Mouse (Mus musculus): ENCODE data around the gene Prom1. TPM values are rescaled to one million over a fixed set of nuclear protein-coding genes. Genes with fewer than 3 reads are reported as not detected.

Gene Prom1
- total and polyA plus RNA-seq, 2 experiments = 1.8 to 13.5 TPM

GRCm38 (mm10) chr5:44121390-44121789, 19.6 kb upstream of the Prom1 start:
- no peak for TF ChIP-seq CTCF (IDR thresholded peaks at IDR 0.05; ENCODE audit: low read depth, low read length)
- no peak for TF ChIP-seq POLR2A (IDR thresholded peaks at IDR 0.05; ENCODE audit: extremely low read depth, insufficient read depth, low read length)
- no peaks in the 10 kb centered on the region for H3K27me3 ChIP-seq (ENCODE audit: control insufficient read depth, insufficient read depth, low read length)
- H3K27ac ChIP-seq (replicated peaks; ENCODE audit: insufficient read depth, low read depth, low read length) = no peak overlapping the region
- no peaks in the 10 kb centered on the region for H3K79me2 ChIP-seq (ENCODE audit: control insufficient read depth, insufficient read depth, low read length)
- WGBS = 88% methylated on average over 2 of the region's 2 CpGs
- no peaks in the 10 kb centered on the region for H3K36me3 ChIP-seq (ENCODE audit: control insufficient read depth, insufficient read depth, low read length)
- no peak overlapping the region for H3K4me3 ChIP-seq (ENCODE audit: insufficient read depth, low read depth, low read length)
- H3K9ac ChIP-seq (ENCODE audit: low read depth, low read length) = no peak overlapping the region
- DNase-seq (ENCODE audit: extremely low read depth, low read depth, low spot score) = no peak
- H3K4me1 ChIP-seq (ENCODE audit: control insufficient read depth, insufficient read depth, low read length) = no peaks in the 10 kb centered on the region

GRCm38 (mm10) chr5:44113138-44113537, 11.3 kb upstream of the Prom1 start:
- H3K36me3 ChIP-seq (ENCODE audit: control insufficient read depth, insufficient read depth, low read length) = no peaks in the 10 kb centered on the region
- WGBS = 53% methylated on average over 2 of the region's 2 CpGs
- H3K27me3 ChIP-seq (ENCODE audit: control insufficient read depth, insufficient read depth, low read length) = no peaks in the 10 kb centered on the region
- H3K79me2 ChIP-seq (ENCODE audit: control insufficient read depth, insufficient read depth, low read length) = no peaks in the 10 kb centered on the region
- peak; percentile 71 for DNase-seq (ENCODE audit: extremely low read depth, low read depth, low spot score)
- H3K4me3 ChIP-seq (ENCODE audit: insufficient read depth, low read depth, low read length) = no peak overlapping the region
- no peak overlapping the region for H3K9ac ChIP-seq (ENCODE audit: low read depth, low read length)
- TF ChIP-seq CTCF (IDR thresholded peaks at IDR 0.05; ENCODE audit: low read depth, low read length) = no peak
- TF ChIP-seq POLR2A (IDR thresholded peaks at IDR 0.05; ENCODE audit: extremely low read depth, insufficient read depth, low read length) = no peak
- H3K27ac ChIP-seq (replicated peaks; ENCODE audit: insufficient read depth, low read depth, low read length) = no peak overlapping the region
- H3K4me1 ChIP-seq (ENCODE audit: control insufficient read depth, insufficient read depth, low read length) = peaks cover 1% of the 10 kb centered on the region; the same call in 1 of the 2 replicates

- H3K36me3 ChIP-seq (ENCODE audit: control insufficient read depth, insufficient read depth, low read length) = no peaks in the 10 kb centered on the region
- H3K9ac ChIP-seq (ENCODE audit: low read depth, low read length) = no peak overlapping the region
- H3K27me3 ChIP-seq (ENCODE audit: control insufficient read depth, insufficient read depth, low read length) = no peaks in the 10 kb centered on the region
- no peak for TF ChIP-seq POLR2A (IDR thresholded peaks at IDR 0.05; ENCODE audit: extremely low read depth, insufficient read depth, low read length)
- TF ChIP-seq CTCF (IDR thresholded peaks at IDR 0.05; ENCODE audit: low read depth, low read length) = no peak
- peaks cover 6% of the 10 kb centered on the region for H3K4me1 ChIP-seq (ENCODE audit: control insufficient read depth, insufficient read depth, low read length)
- no peaks in the 10 kb centered on the region for H3K79me2 ChIP-seq (ENCODE audit: control insufficient read depth, insufficient read depth, low read length)
- WGBS = 40% methylated on average over 2 of the region's 2 CpGs
- no peak for DNase-seq (ENCODE audit: extremely low read depth, low read depth, low spot score)
- H3K27ac ChIP-seq (replicated peaks; ENCODE audit: insufficient read depth, low read depth, low read length) = no peak overlapping the region
- no peak overlapping the region for H3K4me3 ChIP-seq (ENCODE audit: insufficient read depth, low read depth, low read length)
Measured at GRCm38 (mm10) chr5:44109121-44109520, 7.3 kb upstream of the Prom1 start.

GRCm38 (mm10) chr5:44108125-44108524, 6.3 kb upstream of the Prom1 start:
- Histone ChIP-seq H3K4me3 (ENCODE audit: insufficient read depth, low read depth, low read length) (no peak overlapping the region), H3K27ac (replicated peaks; ENCODE audit: insufficient read depth, low read depth, low read length) (no peak overlapping the region), H3K4me1 (ENCODE audit: control insufficient read depth, insufficient read depth, low read length) (peaks cover 8% of the 10 kb centered on the region), H3K9ac (ENCODE audit: low read depth, low read length) (no peak overlapping the region), H3K36me3 (ENCODE audit: control insufficient read depth, insufficient read depth, low read length) (no peaks in the 10 kb centered on the region), H3K79me2 (ENCODE audit: control insufficient read depth, insufficient read depth, low read length) (no peaks in the 10 kb centered on the region), H3K27me3 (ENCODE audit: control insufficient read depth, insufficient read depth, low read length) (no peaks in the 10 kb centered on the region)
- no peak for DNase-seq (ENCODE audit: extremely low read depth, low read depth, low spot score)
- 88% methylated on average over 4 of the region's 4 CpGs for WGBS
- TF ChIP-seq POLR2A (IDR thresholded peaks at IDR 0.05; ENCODE audit: extremely low read depth, insufficient read depth, low read length) = no peak
- no peak for TF ChIP-seq CTCF (IDR thresholded peaks at IDR 0.05; ENCODE audit: low read depth, low read length)

- DNase-seq (ENCODE audit: extremely low read depth, low read depth, low spot score) = peak; percentile 88
- no peak overlapping the region for H3K4me3 ChIP-seq (ENCODE audit: insufficient read depth, low read depth, low read length)
- 8% methylated on average over 4 of the region's 4 CpGs for WGBS
- peaks cover 16% of the 10 kb centered on the region for H3K27me3 ChIP-seq (ENCODE audit: control insufficient read depth, insufficient read depth, low read length)
- TF ChIP-seq POLR2A (IDR thresholded peaks at IDR 0.05; ENCODE audit: extremely low read depth, insufficient read depth, low read length) = no peak
- TF ChIP-seq CTCF (IDR thresholded peaks at IDR 0.05; ENCODE audit: low read depth, low read length) = no peak
- H3K27ac ChIP-seq (replicated peaks; ENCODE audit: insufficient read depth, low read depth, low read length) = no peak overlapping the region
- H3K9ac ChIP-seq (ENCODE audit: low read depth, low read length) = no peak overlapping the region
- no peaks in the 10 kb centered on the region for H3K79me2 ChIP-seq (ENCODE audit: control insufficient read depth, insufficient read depth, low read length)
- H3K4me1 ChIP-seq (ENCODE audit: control insufficient read depth, insufficient read depth, low read length) = peaks cover 18% of the 10 kb centered on the region
- no peaks in the 10 kb centered on the region for H3K36me3 ChIP-seq (ENCODE audit: control insufficient read depth, insufficient read depth, low read length)
Measured at GRCm38 (mm10) chr5:44105192-44105591, 3.4 kb upstream of the Prom1 start.

GRCm38 (mm10) chr5:44104686-44105085, 2.9 kb upstream of the Prom1 start:
- WGBS = 78% methylated on average over 8 of the region's 8 CpGs
- no peak overlapping the region for H3K27ac ChIP-seq (replicated peaks; ENCODE audit: insufficient read depth, low read depth, low read length)
- H3K27me3 ChIP-seq (ENCODE audit: control insufficient read depth, insufficient read depth, low read length) = peaks cover 16% of the 10 kb centered on the region
- no peak overlapping the region for H3K9ac ChIP-seq (ENCODE audit: low read depth, low read length)
- DNase-seq (ENCODE audit: extremely low read depth, low read depth, low spot score) = peak; percentile 12
- H3K36me3 ChIP-seq (ENCODE audit: control insufficient read depth, insufficient read depth, low read length) = no peaks in the 10 kb centered on the region
- no peaks in the 10 kb centered on the region for H3K79me2 ChIP-seq (ENCODE audit: control insufficient read depth, insufficient read depth, low read length)
- H3K4me1 ChIP-seq (ENCODE audit: control insufficient read depth, insufficient read depth, low read length) = peaks cover 18% of the 10 kb centered on the region
- no peak overlapping the region for H3K4me3 ChIP-seq (ENCODE audit: insufficient read depth, low read depth, low read length)
- no peak for TF ChIP-seq POLR2A (IDR thresholded peaks at IDR 0.05; ENCODE audit: extremely low read depth, insufficient read depth, low read length)
- TF ChIP-seq CTCF (IDR thresholded peaks at IDR 0.05; ENCODE audit: low read depth, low read length) = no peak
